Mouse (Mus musculus): ENCODE results near the gene Gm13289.
"Not testable (repeated sequence)": the region's sequence is repeated elsewhere in the genome, so short reads cannot be mapped to it uniquely, and the experiment has no call there.

The Gm13289 gene

DNA sequence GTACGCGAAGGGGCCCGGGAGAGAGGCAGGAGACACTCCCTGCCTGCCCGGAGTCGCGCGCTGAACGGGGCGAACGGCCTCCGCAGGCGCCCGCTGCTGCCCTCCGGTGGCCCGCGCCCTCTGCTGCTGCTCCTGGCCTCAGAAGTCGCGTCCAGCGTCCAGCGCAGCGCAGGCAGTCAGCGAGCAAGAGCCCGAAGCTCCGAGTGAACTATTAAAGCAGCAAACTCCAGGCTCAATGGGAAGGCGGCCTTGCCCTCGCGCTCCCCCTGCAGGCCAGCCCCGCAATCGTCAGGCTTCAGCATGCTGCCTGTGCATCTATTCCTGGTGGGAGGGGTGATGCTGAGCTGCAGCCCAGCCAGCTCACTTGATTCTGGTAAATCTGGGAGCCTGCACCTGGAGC, at the start of gene Gm13289:
Gm13289 (plus strand) TSS at position 301 of the 400 bp plus-strand sequence.
- DNase-seq (ENCODE audit: low spot score in 2 of 2), result not testable (repeated sequence)

GRCm38 (mm10) chr4:88727324-88727723, 49.4 kb upstream of the Gm13289 start:
- DNase-seq (ENCODE audit: low spot score in 2 of 2), result no peak

- peak; percentile 44 to 55 for DNase-seq (ENCODE audit: low spot score in 2 of 2)
These were observed 38.2 kb upstream of the Gm13289 start for GRCm38 (mm10) chr4:88738480-88738879.

DNA sequence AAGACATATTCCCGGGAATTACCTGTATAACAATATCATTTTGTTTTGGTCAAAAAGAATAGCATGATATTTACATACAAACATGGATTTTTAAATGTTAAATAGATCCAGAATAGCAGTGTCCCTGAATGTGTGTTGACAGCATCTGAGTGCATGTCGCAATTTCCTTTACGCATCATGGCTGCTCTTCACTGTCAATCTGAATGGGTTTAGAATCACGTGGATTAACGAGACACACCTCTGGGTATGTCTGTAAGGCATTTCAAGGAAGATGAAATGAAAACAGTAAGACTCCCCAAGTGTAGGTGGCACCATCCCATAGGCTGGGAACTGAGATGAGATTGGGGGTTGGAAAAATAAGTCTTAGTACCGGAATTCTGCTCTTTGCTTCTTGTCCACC, 37.7 kb upstream of the Gm13289 start:
- no peak for DNase-seq (ENCODE audit: low spot score in 2 of 2)

DNA sequence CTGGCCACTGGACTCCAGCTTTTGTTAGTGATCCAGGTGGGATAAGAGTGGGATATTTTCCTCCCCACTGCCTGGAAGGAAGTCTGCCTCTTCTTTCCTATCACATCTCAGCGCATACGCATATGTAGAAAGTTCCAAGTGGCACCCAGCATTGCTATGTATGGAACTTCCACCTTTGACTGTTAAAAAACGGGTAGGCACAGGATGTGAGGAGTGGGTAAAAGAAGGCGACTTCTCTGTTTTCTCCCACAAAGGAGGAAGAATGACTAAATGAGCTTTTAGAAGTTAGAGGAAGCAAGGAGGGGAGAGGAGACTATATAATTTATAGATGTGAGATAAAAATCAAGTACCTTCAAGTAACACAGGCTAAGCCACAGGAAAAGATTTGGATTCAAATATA, 35.3 kb upstream of the Gm13289 start:
- no peak for DNase-seq (ENCODE audit: low spot score in 2 of 2)

- no peak for DNase-seq (ENCODE audit: low spot score in 2 of 2)
These were observed 33.9 kb upstream of the Gm13289 start for GRCm38 (mm10) chr4:88742771-88743371.

GRCm38 (mm10) chr4:88744207-88744606, 32.5 kb upstream of the Gm13289 start:
- DNase-seq (ENCODE audit: low spot score in 2 of 2), result no peak

DNA sequence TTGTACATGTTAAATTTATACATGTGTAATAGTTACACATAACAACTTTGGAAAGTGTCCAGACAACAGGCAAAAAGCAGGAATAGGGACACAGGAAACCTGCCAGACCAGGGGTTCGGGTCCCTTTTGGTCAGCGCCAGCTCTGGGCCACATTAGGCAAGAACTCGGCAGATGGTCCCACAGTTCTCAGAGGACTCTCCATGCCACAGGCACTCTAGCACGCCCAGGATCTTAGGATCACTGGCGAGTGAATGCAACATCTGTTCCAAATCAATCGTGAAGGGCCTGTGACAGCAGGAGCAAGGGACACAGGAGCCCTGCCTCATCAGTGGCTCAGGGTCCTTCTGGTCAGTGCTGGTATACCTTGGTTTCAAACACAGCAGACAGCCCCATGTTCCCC, 26.8 kb upstream of the Gm13289 start:
- DNase-seq (ENCODE audit: low spot score in 2 of 2), result no peak

DNA sequence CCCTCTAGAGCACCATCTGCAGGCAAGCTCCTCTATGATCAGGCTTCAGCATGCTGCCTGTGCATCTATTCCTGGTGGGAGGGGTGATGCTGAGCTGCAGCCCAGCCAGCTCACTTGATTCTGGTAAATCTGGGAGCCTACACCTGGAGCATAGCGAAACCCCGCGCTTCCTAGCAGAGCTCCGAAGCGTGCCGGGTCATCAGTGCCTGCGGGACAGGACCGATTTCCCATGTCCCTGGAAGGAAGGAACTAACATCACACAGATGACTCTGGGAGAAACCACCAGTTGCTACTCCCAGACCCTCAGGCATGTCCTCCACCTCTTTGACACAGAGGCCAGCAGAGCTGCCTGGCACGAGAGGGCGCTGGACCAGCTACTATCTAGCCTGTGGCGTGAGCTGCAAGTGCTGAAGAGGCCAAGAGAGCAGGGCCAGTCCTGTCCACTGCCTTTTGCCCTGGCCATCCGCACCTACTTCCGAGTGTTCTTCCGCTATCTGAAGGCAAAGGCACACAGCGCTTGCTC, 21.8 kb upstream of the Gm13289 start, which contains the start of gene Gm13271:
Gm13271 (plus strand) TSS at position 51 of the 523 bp plus-strand sequence.
- peak; percentile 74 to 91 for DNase-seq (ENCODE audit: low spot score in 2 of 2)

DNA sequence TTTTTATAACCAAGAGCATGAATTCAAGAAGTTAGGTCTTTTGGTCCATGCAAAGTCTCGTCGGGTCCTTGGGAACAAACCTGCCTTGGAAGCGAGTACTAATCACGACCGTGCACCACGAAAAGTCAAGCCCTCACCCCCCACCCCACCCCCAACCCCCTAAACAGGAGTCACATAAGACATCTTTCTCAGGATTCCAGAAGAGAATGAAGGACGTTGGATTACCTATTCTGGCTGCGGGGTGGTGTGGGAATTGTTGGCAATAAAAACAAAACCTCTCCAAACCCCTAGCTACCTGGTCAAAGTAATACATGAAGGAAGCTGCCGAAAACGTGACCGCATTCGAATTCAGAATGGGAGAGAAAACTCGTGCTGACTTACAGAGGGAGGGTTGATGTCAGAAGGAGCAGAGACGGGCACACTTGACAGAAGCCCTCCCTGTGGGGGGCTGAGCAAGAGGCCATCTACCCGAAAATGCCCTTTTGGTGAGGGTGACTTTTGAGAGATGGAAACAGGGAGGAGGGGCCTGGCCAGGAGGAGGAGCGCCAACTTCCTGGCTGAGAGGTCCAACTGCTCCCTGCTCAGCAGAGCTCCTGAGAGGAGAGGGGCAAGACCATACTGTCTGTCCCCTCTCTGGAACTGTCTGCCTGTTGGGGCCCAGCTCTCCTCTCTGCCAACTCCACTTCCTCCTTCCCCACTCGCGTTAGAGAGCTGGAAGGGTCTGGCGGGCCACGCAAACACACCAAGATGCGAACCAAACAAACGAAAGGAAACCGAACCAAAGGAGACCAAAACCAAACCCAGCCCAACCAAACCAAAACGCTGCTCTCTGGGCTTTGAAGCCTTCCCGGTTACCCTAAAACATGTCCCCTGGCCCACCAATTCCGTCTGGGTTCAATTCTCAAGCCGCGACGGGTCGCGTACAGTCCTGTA, 19.9 kb upstream of the Gm13289 start:
- peak in 1 of 2 experiments; percentile 47 for DNase-seq (ENCODE audit: low spot score in 2 of 2)

- DNase-seq (ENCODE audit: low spot score in 2 of 2), result peak; percentile 87 to 100
These were observed 19.1 kb upstream of the Gm13289 start for GRCm38 (mm10) chr4:88757628-88758031.

DNA sequence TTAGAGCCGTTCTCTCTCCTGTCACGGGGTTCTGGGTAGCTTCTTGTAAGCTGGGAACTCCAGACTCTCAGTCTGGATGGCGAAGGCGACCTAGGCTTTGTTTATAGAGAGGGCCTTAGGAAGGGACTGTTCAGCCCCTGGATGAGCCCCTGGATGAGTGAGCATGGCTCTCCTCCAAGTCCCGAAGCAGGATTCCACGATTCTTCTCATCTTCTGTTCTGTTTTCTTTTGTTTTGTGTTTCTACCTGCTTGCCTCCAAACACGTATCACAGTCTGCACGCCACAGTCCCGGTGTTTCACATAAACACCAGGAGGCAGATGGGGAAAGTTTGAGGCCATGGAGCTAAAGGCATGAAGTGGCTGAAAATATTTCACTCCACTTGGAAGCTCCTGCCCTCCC, 18.0 kb upstream of the Gm13289 start:
- DNase-seq (ENCODE audit: low spot score in 2 of 2), result not testable (repeated sequence)

- not testable (repeated sequence) for DNase-seq (ENCODE audit: low spot score in 2 of 2)
These were observed 17.0 kb upstream of the Gm13289 start, which contains the start of gene Gm13283 for GRCm38 (mm10) chr4:88759610-88760268. Gm13283 (plus strand) TSS chr4:88760119.

- DNase-seq (ENCODE audit: low spot score in 2 of 2), result peak; percentile 47 to 69
These were observed 16.3 kb upstream of the Gm13289 start for GRCm38 (mm10) chr4:88760431-88760830.

- DNase-seq (ENCODE audit: low spot score in 2 of 2), result peak; percentile 71 to 75
These were observed 14.9 kb upstream of the Gm13289 start for GRCm38 (mm10) chr4:88761776-88762175.

DNA sequence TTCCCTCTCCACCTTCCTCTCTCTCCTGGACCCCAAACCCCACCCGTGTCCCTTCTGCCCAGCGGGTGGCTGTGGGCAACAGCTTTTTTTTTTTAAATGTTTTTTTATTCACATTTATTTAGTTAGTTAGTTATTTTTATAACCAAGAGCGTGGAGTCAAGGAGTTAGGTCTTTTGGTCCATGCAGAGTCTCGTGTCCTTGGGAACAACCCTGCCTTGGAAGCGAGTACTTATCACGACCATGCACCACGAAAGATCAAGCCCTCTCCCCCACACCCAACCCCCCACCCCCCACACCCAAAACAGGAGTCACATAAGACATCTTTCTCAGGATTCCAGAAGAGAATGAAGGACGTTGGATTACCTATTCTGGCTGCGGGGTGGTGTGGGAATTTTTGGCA, 14.4 kb upstream of the Gm13289 start:
- DNase-seq (ENCODE audit: low spot score in 2 of 2), result not testable (repeated sequence)

- peak in 1 of 2 experiments; percentile 52 for DNase-seq (ENCODE audit: low spot score in 2 of 2)
These were observed 13.2 kb upstream of the Gm13289 start for GRCm38 (mm10) chr4:88763384-88764018.

GRCm38 (mm10) chr4:88773534-88773933, 3.2 kb upstream of the Gm13289 start, which contains the start of gene Gm13290:
Gm13290 (plus strand) TSS chr4:88773834.
- not testable (repeated sequence) for DNase-seq (ENCODE audit: low spot score in 2 of 2)

DNA sequence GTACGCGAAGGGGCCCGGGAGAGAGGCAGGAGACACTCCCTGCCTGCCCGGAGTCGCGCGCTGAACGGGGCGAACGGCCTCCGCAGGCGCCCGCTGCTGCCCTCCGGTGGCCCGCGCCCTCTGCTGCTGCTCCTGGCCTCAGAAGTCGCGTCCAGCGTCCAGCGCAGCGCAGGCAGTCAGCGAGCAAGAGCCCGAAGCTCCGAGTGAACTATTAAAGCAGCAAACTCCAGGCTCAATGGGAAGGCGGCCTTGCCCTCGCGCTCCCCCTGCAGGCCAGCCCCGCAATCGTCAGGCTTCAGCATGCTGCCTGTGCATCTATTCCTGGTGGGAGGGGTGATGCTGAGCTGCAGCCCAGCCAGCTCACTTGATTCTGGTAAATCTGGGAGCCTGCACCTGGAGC, 2.8 kb downstream of the Gm13289 start, which contains the start of gene Gm13272:
Gm13272 (plus strand) TSS at position 301 of the 400 bp plus-strand sequence.
- not testable (repeated sequence) for DNase-seq (ENCODE audit: low spot score in 2 of 2)

- not testable (repeated sequence) for DNase-seq (ENCODE audit: low spot score in 2 of 2)
These were observed 3.6 kb downstream of the Gm13289 start for GRCm38 (mm10) chr4:88780320-88780719.

DNA sequence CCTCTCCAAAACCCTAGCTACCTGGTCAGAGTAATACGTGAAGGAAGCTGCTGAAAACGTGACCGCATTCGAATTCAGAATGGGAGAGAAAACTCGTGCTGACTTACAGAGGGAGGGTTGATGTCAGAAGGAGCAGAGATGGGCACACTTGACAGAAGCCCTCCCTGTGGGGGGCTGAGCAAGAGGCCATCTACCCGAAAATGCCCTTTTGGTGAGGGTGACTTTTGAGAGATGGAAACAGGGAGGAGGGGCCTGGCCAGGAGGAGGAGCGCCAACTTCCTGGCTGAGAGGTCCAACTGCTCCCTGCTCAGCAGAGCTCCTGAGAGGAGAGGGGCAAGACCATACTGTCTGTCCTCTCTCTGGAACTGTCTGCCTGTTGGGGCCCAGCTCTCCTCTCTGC, 5.1 kb downstream of the Gm13289 start, which contains the start of gene Ifnz:
Ifnz (plus strand) TSS at position 301 of the 400 bp plus-strand sequence.
- DNase-seq (ENCODE audit: low spot score in 2 of 2), result not testable (repeated sequence)

Measured in urinary bladder, adult 18-20 months (tissue).